Mouse (Mus musculus) bone marrow macrophage, adult 2 months (primary cell): Measurements from ENCODE around the gene Pcbp1.

Experiments used
- CTCF ChIP-seq: IDR thresholded peaks from 2 replicates; pipeline ENCODE4 v1.5.1; 2012; ENCODE audit warnings: low read depth, mild to moderate bottlenecking, low read length, moderate library complexity
- POLR2A ChIP-seq: IDR thresholded peaks from 2 replicates; pipeline ENCODE4 v1.6.1; 2012; ENCODE audit warnings: mild to moderate bottlenecking, low read depth, low read length, borderline replicate concordance

- no peak for TF ChIP-seq POLR2A
- TF ChIP-seq CTCF = no peak
Measured at GRCm38 (mm10) chr6:86524879-86525645, 1.1 kb downstream of the Pcbp1 start.
